Mouse (Mus musculus) hindbrain, embryonic 15.5 days (tissue): ENCODE data around the gene Srpr. TPM values are rescaled to one million over a fixed set of nuclear protein-coding genes. Genes with fewer than 3 reads are reported as not detected.

Experiments
- polyA plus RNA-seq: library from polyadenylated mRNA; unstranded; fragments of >200 nt; fragmentation: Nextera tagmentation; extraction: Ambion mirVana; gene quantifications from 2 replicates; pipeline ENCODE4 v1.2.1, GENCODE M21; 2015

The Srpr gene
- polyA plus RNA-seq, 1 experiment from 2014 or later, result 62.3 TPM

Other genes starting within 250 kb of the Srpr start
- gene St3gal4, start 80.9 kb upstream of the Srpr start, polyA plus RNA-seq, result 13.1 and 15.1 TPM in 2 replicates
- 70.9 and 71.9 TPM in 2 replicates for gene Dcps, start 24.1 kb upstream of the Srpr start, polyA plus RNA-seq
- gene Tirap, start 116 bp downstream of the Srpr start, polyA plus RNA-seq, result 5.9 and 6.1 TPM in 2 replicates
- 48.1 and 54.4 TPM in 2 replicates for gene Foxred1, start 10.9 kb downstream of the Srpr start, polyA plus RNA-seq
- 53.1 and 58.1 TPM in 2 replicates for gene Fam118b, start 67.6 kb downstream of the Srpr start, polyA plus RNA-seq
- gene Rpusd4, start 67.7 kb downstream of the Srpr start, polyA plus RNA-seq, result 18.0 and 19.6 TPM in 2 replicates
- gene Cdon, start 221.0 kb downstream of the Srpr start, polyA plus RNA-seq, result 2.8 and 5.2 TPM in 2 replicates